Mouse (Mus musculus) mammary gland, adult 2 months (tissue): ENCODE data around the gene Olfr933. TPM values are rescaled to one million over a fixed set of nuclear protein-coding genes. Genes with fewer than 3 reads are reported as not detected.

Experiments used
- polyA plus RNA-seq: library from polyadenylated mRNA; depleted of rRNA; stranded (reverse); fragments of >200 nt; gene quantifications from 2 replicates; pipeline ENCODE4 v1.2.3, GENCODE M21; 2012; ENCODE audit warnings: low replicate concordance; rRNA removed

Gene Olfr933
- polyA plus RNA-seq, result not detected in 2 replicates

GRCm38 (mm10) chr9:38972013-38972412 lies at the start of gene Olfr933:
Olfr933 (plus strand) TSS chr9:38972313.

GRCm38 (mm10) chr9:38929509-38929908 lies 42.6 kb upstream of the Olfr933 start, which contains the start of gene Olfr930:
Olfr930 (plus strand) TSS chr9:38929809.

GRCm38 (mm10) chr9:38988215-38988614 lies 16.1 kb downstream of the Olfr933 start, which contains the start of gene Olfr934:
Olfr934 (minus strand) TSS chr9:38988315.

GRCm38 (mm10) chr9:38999583-38999982 lies 27.5 kb downstream of the Olfr933 start, which contains the start of gene Olfr935:
Olfr935 (minus strand) TSS chr9:38999683.

GRCm38 (mm10) chr9:39023277-39023676 lies 51.2 kb downstream of the Olfr933 start, which contains the start of gene Olfr146:
Olfr146 (minus strand) TSS chr9:39023377.

Other genes starting within 250 kb of the Olfr933 start
- gene Olfr920, start 220.0 kb upstream of the Olfr933 start, polyA plus RNA-seq, result 0.18 and 0.42 TPM in 2 replicates
- gene Olfr921, start 199.2 kb upstream of the Olfr933 start, polyA plus RNA-seq, result not detected in 2 replicates
- gene Olfr922, start 157.7 kb upstream of the Olfr933 start, polyA plus RNA-seq, result not detected in 2 replicates
- not detected in 2 replicates for gene Olfr923, start 145.8 kb upstream of the Olfr933 start, polyA plus RNA-seq
- gene Olfr924, start 127.9 kb upstream of the Olfr933 start, polyA plus RNA-seq, result not detected in 2 replicates
- not detected in 2 replicates for gene Olfr26, start 117.3 kb upstream of the Olfr933 start, polyA plus RNA-seq
- not detected in 2 replicates for gene Olfr926, start 95.2 kb upstream of the Olfr933 start, polyA plus RNA-seq
- not detected in 2 replicates for gene Olfr930, start 42.5 kb upstream of the Olfr933 start, polyA plus RNA-seq
- not detected in 2 replicates for gene Olfr934, start 16.0 kb downstream of the Olfr933 start, polyA plus RNA-seq
- gene Olfr935, start 27.4 kb downstream of the Olfr933 start, polyA plus RNA-seq, result not detected in 2 replicates
- not detected in 2 replicates for gene Olfr146, start 51.1 kb downstream of the Olfr933 start, polyA plus RNA-seq
- gene Olfr937, start 92.6 kb downstream of the Olfr933 start, polyA plus RNA-seq, result not detected in 2 replicates
- not detected in 2 replicates for gene Olfr938, start 106.6 kb downstream of the Olfr933 start, polyA plus RNA-seq
- not detected in 2 replicates for gene Olfr27, start 155.8 kb downstream of the Olfr933 start, polyA plus RNA-seq
- gene Olfr943, start 194.0 kb downstream of the Olfr933 start, polyA plus RNA-seq, result not detected in 2 replicates
- gene Olfr944, start 229.6 kb downstream of the Olfr933 start, polyA plus RNA-seq, result not detected in 2 replicates